8 mouse cellular contexts compared by ENCODE assay signal in genomic region chr6:54593766-54594468, GRCm38 (mm10). TPM values are rescaled to one million over a fixed set of nuclear protein-coding genes. Genes with fewer than 3 reads are reported as not detected.
A peak's percentile ranks its signal among the peaks of the same experiment; 100 is the strongest.
DNase-seq lines count a peak whose midpoint lies in the region; ATAC-seq and TF ChIP-seq lines count a peak whose summit lies in the region.

No protein-coding gene starts in this region.

- H3K4me2 ChIP-seq in hindbrain, embryonic 14.5 days (replicated peaks), result peak overlapping the region; percentile 81
- peak overlapping the region; percentile 94 for H3K4me2 ChIP-seq in liver, embryonic 15.5 days

- H3K36me3 ChIP-seq in G1E (replicated peaks), result peaks cover 13% of the 10 kb centered on the region
- H3K36me3 ChIP-seq in hindbrain, embryonic 14.5 days (replicated peaks; ENCODE audit: control insufficient read depth, insufficient read depth), result no peaks in the 10 kb centered on the region
- H3K36me3 ChIP-seq in liver, embryonic 15.5 days (replicated peaks), result no peaks in the 10 kb centered on the region

- no peaks in the 10 kb centered on the region for H3K27me3 ChIP-seq in G1E (ENCODE audit: insufficient read depth, low read length)
- no peaks in the 10 kb centered on the region for H3K27me3 ChIP-seq in hindbrain, embryonic 14.5 days (ENCODE audit: control insufficient read depth, insufficient read depth, low read length)
- peaks cover 18% of the 10 kb centered on the region for H3K27me3 ChIP-seq in liver, embryonic 15.5 days

- peak overlapping the region; percentile 90 for H3K27ac ChIP-seq in gastrocnemius, adult 2 months
- H3K27ac ChIP-seq in hindbrain, embryonic 14.5 days, result no peak overlapping the region
- no peak overlapping the region for H3K27ac ChIP-seq in liver, embryonic 15.5 days (replicated peaks)

- intact Hi-C loops in gastrocnemius, adult 2 months (cut with DNase I), result loop anchor here (2.0 to 5.0 kb wide), 2 partner anchors 223 to 443 kb away; partner anchors contain the start of genes Gars and Znrf2
- intact Hi-C loops in gastrocnemius, postnatal 14 days (cut with DNase I; ENCODE audit: low total_unique reads), result no loop called here
- intact Hi-C loops in left cerebral cortex, postnatal 4 days (cut with DNase I), result loop anchor here (10.0 kb wide), 3 partner anchors 91 to 571 kb away; partner anchors contain the start of gene Mturn

- H3K9me3 ChIP-seq in G1E (replicated peaks), result no peaks in the 10 kb centered on the region
- H3K9me3 ChIP-seq in hindbrain, embryonic 14.5 days (ENCODE audit: control insufficient read depth, low read length), result no peaks in the 10 kb centered on the region
- H3K9me3 ChIP-seq in liver, embryonic 15.5 days (replicated peaks), result no peaks in the 10 kb centered on the region

- DNase-seq in gastrocnemius, adult 2 months, result no peak
- DNase-seq in gastrocnemius, postnatal 14 days, result no peak
- no peak for DNase-seq in G1E (ENCODE audit: low spot score)
- DNase-seq in hindbrain, embryonic 14.5 days (ENCODE audit: low spot score), result no peak
- DNase-seq in spleen, adult 12 weeks (ENCODE audit: low spot score), result no peak
- no peak for DNase-seq in left cerebral cortex, postnatal 4 days

- peak overlapping the region; percentile 93 for H3K4me3 ChIP-seq in gastrocnemius, adult 2 months
- peak overlapping the region; percentile 20; the same call in 1 of the 2 replicates for H3K4me3 ChIP-seq in G1E (ENCODE audit: low read depth, low read length)
- peak overlapping the region; percentile 45 for H3K4me3 ChIP-seq in hindbrain, embryonic 14.5 days (replicated peaks; ENCODE audit: low read length)
- peak overlapping the region; percentile 78 for H3K4me3 ChIP-seq in liver, embryonic 15.5 days (replicated peaks)

- no peak for ATAC-seq in G1E (ENCODE audit: extremely low read depth, insufficient number of reproducible peaks, low FRiP score, poor library complexity, severe bottlenecking)
- no peak for ATAC-seq in hindbrain, embryonic 14.5 days (ENCODE audit: low FRiP score)
- no peak for ATAC-seq in liver, embryonic 15.5 days (ENCODE audit: insufficient read depth)
- no peak for ATAC-seq in cerebellum, adult (ENCODE audit: insufficient number of reproducible peaks, low FRiP score, low TSS enrichment)

- H3K4me1 ChIP-seq in G1E (ENCODE audit: insufficient read depth, low read depth, low read length), result peaks cover 47% of the 10 kb centered on the region
- peaks cover 30% of the 10 kb centered on the region for H3K4me1 ChIP-seq in hindbrain, embryonic 14.5 days (replicated peaks; ENCODE audit: control insufficient read depth, insufficient read depth, low read length)
- peaks cover 41% of the 10 kb centered on the region for H3K4me1 ChIP-seq in liver, embryonic 15.5 days (replicated peaks)

- no peak for TF ChIP-seq CTCF in gastrocnemius, adult 2 months (IDR thresholded peaks at IDR 0.05)
- no peak for TF ChIP-seq CTCF in G1E (IDR thresholded peaks at IDR 0.05; ENCODE audit: low read depth, low read length)

- WGBS in hindbrain, embryonic 14.5 days, result 65% methylated on average over 8 of the region's 8 CpGs
- 49% methylated on average over 8 of the region's 8 CpGs for WGBS in liver, embryonic 15.5 days (ENCODE audit: insufficient replicate concordance)

- H3K9ac ChIP-seq in hindbrain, embryonic 14.5 days, result no peak overlapping the region
- H3K9ac ChIP-seq in liver, embryonic 15.5 days, result no peak overlapping the region

RNA-seq across cellular contexts. Expression of gene Plekha8, which starts 1.0 kb away (rescaled TPM):
- 1 to 10 TPM; 3.3 to 4.0 TPM for total RNA-seq in gastrocnemius, adult 2 months (2021)
- 1 to 10 TPM; 4.7 to 6.2 TPM for total RNA-seq in gastrocnemius, postnatal 14 days (2021)
- total RNA-seq in G1E (2014; fragmentation: Nextera tagmentation) (14.3 and 16.2 TPM in 2 replicates), G1E (2017) (14.2 and 14.7 TPM in 2 replicates)
- polyA plus RNA-seq in G1E (2012), result 1.5 and 1.7 TPM in 2 replicates
- polyA plus RNA-seq in hindbrain, embryonic 14.5 days (2014; fragmentation: Nextera tagmentation; extraction: Ambion mirVana), result 13.0 and 14.0 TPM in 2 replicates
- polyA plus RNA-seq in liver, embryonic 15.5 days (2015; fragmentation: Nextera tagmentation; extraction: Ambion mirVana), result 2.6 and 2.8 TPM in 2 replicates
- total RNA-seq in left cerebral cortex, postnatal 4 days (2021), result 10 to 100 TPM; 13.5 to 14.8 TPM

RNA-seq across cellular contexts. Expression of gene Fkbp14, which starts 3.2 kb away (rescaled TPM):
- total RNA-seq in gastrocnemius, adult 2 months (2021), result 1 to 10 TPM; 3.4 to 6.3 TPM
- 10 to 100 TPM; 14.4 to 14.7 TPM for total RNA-seq in gastrocnemius, postnatal 14 days (2021)
- total RNA-seq in G1E (2014; fragmentation: Nextera tagmentation) (5.2 and 6.7 TPM in 2 replicates), G1E (2017) (2.1 and 2.5 TPM in 2 replicates)
- 0.03 and 0.11 TPM in 2 replicates for polyA plus RNA-seq in G1E (2012)
- 11.7 and 13.1 TPM in 2 replicates for polyA plus RNA-seq in hindbrain, embryonic 14.5 days (2014; fragmentation: Nextera tagmentation; extraction: Ambion mirVana)
- polyA plus RNA-seq in liver, embryonic 15.5 days (2015; fragmentation: Nextera tagmentation; extraction: Ambion mirVana), result 4.7 and 5.0 TPM in 2 replicates
- total RNA-seq in left cerebral cortex, postnatal 4 days (2021), result 1 to 10 TPM; 7.6 to 7.8 TPM

RNA-seq across cellular contexts. Expression of gene Scrn1, which starts 27.6 kb away (rescaled TPM):
- total RNA-seq in gastrocnemius, adult 2 months (2021), result 1 to 10 TPM; 1.4 to 1.6 TPM
- total RNA-seq in gastrocnemius, postnatal 14 days (2021), result 1 to 10 TPM; 5.8 to 9.7 TPM
- total RNA-seq in G1E (2014; fragmentation: Nextera tagmentation), result not detected in 2 replicates
- total RNA-seq in G1E (2017), result 0.23 and 0.55 TPM in 2 replicates
- polyA plus RNA-seq in G1E (2012), result not detected in 2 replicates
- 103 and 105 TPM in 2 replicates for polyA plus RNA-seq in hindbrain, embryonic 14.5 days (2014; fragmentation: Nextera tagmentation; extraction: Ambion mirVana)
- polyA plus RNA-seq in liver, embryonic 15.5 days (2015; fragmentation: Nextera tagmentation; extraction: Ambion mirVana), result 0.31 and 0.41 TPM in 2 replicates
- 100 to 1,000 TPM; 180 to 182 TPM for total RNA-seq in left cerebral cortex, postnatal 4 days (2021)

Comparison
In these comparisons a context has a peak if more than half of its experiments do, and no peak if none do; other contexts are left out.
1. H3K4me3 ChIP-seq: peak in every context shown above with its lines; median percentile 93 in gastrocnemius, adult 2 months; 78 in liver, embryonic 15.5 days; 45 in hindbrain, embryonic 14.5 days; 20 in G1E.
2. RNA of gene Scrn1, which starts 27.6 kb away (total RNA-seq): 180 to 182 TPM in left cerebral cortex, postnatal 4 days; 5.8 to 9.7 TPM in gastrocnemius, postnatal 14 days, 1.4 to 1.6 TPM in gastrocnemius, adult 2 months and 0.23 to 0.55 TPM in G1E; every median in the first group is over 10 times any median in the second.